1 mouse cellular context compared by ENCODE assay signal in the genomic region with DNA sequence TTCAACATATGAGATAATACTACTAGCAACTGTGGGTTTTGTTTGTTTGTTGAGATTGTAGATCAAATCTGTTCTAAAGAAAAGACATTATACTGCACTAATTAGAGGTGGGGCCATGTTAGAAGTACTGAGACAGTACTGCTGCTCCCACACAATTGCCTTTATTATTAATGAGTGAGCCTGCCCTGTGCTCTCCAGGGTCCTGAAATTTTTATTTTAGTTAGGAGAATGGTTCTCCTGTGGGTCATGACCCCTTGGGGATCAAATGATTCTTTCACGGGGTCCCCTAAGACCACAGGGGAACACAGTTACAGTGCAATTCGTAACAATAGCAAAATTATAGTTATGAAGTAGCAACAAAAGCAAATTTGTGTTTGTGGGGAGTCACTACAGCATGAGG.
TF ChIP-seq lines count a peak whose summit lies in the region.

No protein-coding gene starts in this region.

TF ChIP-seq in MEL, 35 proteins besides CTCF, POLR2A, EP300 and RAD21 (continued from another document):
- TF ChIP-seq GABPA (IDR thresholded peaks at IDR 0.05; ENCODE audit: low read depth, low read length), result no peak
- TF ChIP-seq RCOR1 (IDR thresholded peaks at IDR 0.05; ENCODE audit: low read depth, low read length), result no peak
- TF ChIP-seq ELF1 (IDR thresholded peaks at IDR 0.05; ENCODE audit: low read depth, low read length), result no peak
- TF ChIP-seq NELFE (IDR thresholded peaks at IDR 0.05; ENCODE audit: low read depth, low read length), result no peak
- TF ChIP-seq KAT2A (conservative IDR thresholded peaks at IDR 0.05; ENCODE audit: low read depth, low read length), result no peak
- TF ChIP-seq SMC3 (IDR thresholded peaks at IDR 0.05; ENCODE audit: low read depth, low read length), result no peak
- TF ChIP-seq USF2 (IDR thresholded peaks at IDR 0.05; ENCODE audit: borderline replicate concordance in 1 of 2, insufficient read depth in 1 of 2, low read depth in 1 of 2, low read length in 2 of 2), result no peak
